Mouse (Mus musculus) CH12.LX (cell line): ENCODE data around the gene Cmip. TPM values are rescaled to one million over a fixed set of nuclear protein-coding genes. Genes with fewer than 3 reads are reported as not detected.

ENCODE experiments used
- DNase-seq: peaks from one replicate; pipeline ENCODE4 v3.0.0-alpha.2; 2013; ENCODE audit errors: extremely low read depth
- H3K27ac ChIP-seq: 2 replicates; pipeline ENCODE4 v1.5.1; 2012; ENCODE audit warnings: low read depth, mild to moderate bottlenecking, control low read depth, moderate library complexity; ENCODE audit not compliant: insufficient read depth
- H3K27me3 ChIP-seq: replicated peaks from 2 replicates; pipeline ENCODE3; 2012; ENCODE audit warnings: inconsistent platforms
- H3K36me3 ChIP-seq, 2 experiments: replicated peaks in 1 of 2; 2 replicates each; pipeline versions ENCODE3 to v1.6.1; 2012; ENCODE audit warnings: inconsistent platforms in 1 of 2, low read length in 1 of 2, mild to moderate bottlenecking in 1 of 2, mixed read lengths in 1 of 2, moderate library complexity in 1 of 2; ENCODE audit not compliant: control insufficient read depth in 1 of 2, insufficient read depth in 1 of 2
- H3K4me1 ChIP-seq, 2 experiments: 2 replicates each; pipeline ENCODE4 v1.6.1; 2012; ENCODE audit warnings: inconsistent platforms in 1 of 2, moderate library complexity in 1 of 2; ENCODE audit not compliant: insufficient read depth in 2 of 2, control insufficient read depth in 1 of 2
- H3K4me2 ChIP-seq: 2 replicates; pipeline ENCODE4 v1.6.1; 2012; ENCODE audit warnings: low read depth, mild to moderate bottlenecking, control low read depth; ENCODE audit not compliant: poor library complexity, insufficient read depth, severe bottlenecking
- H3K4me3 ChIP-seq, 3 experiments: fragments of 150-350 bp in 1 of 3; sonication (generic) in 1 of 3; replicated peaks in 1 of 3; 2 replicates each; pipeline versions ENCODE3 to v1.5.1; 2011 to 2012; ENCODE audit warnings: low read depth in 2 of 3, low read length in 2 of 3, mild to moderate bottlenecking in 2 of 3, moderate library complexity in 2 of 3, control low read depth in 1 of 3, improper control_type of control experiment in 1 of 3, inconsistent platforms in 1 of 3, mixed read lengths in 1 of 3; ENCODE audit not compliant: poor library complexity in 1 of 3
- H3K79me2 ChIP-seq: replicated peaks from 2 replicates; pipeline ENCODE4 v1.6.1; 2012; ENCODE audit warnings: mild to moderate bottlenecking, moderate library complexity; ENCODE audit not compliant: control insufficient read depth, poor library complexity, insufficient read depth, severe bottlenecking; ENCODE audit errors: extremely low read depth
- H3K9ac ChIP-seq: 2 replicates; pipeline ENCODE4 v1.6.1; 2012; ENCODE audit warnings: low read depth, mild to moderate bottlenecking, control low read depth, moderate library complexity; ENCODE audit not compliant: insufficient read depth
- H3K9me3 ChIP-seq: replicated peaks from 2 replicates; pipeline ENCODE3; 2012; ENCODE audit warnings: low read length, inconsistent platforms, mixed read lengths
- CHD1 ChIP-seq: IDR thresholded peaks from 2 replicates; pipeline ENCODE4 v1.6.1; 2012; ENCODE audit warnings: low read depth, low read length, improper control_type of control experiment, inconsistent platforms
- CTCF ChIP-seq, 2 experiments: IDR thresholded peaks in 1 of 2; conservative IDR thresholded peaks in 1 of 2; 2 replicates each; pipeline ENCODE4 v1.5.1; 2011 to 2012; ENCODE audit warnings: low read depth in 2 of 2, low read length in 2 of 2, improper control_type of control experiment in 1 of 2, inconsistent platforms in 1 of 2, mild to moderate bottlenecking in 1 of 2, moderate library complexity in 1 of 2
- E2F4 ChIP-seq: IDR thresholded peaks from 2 replicates; pipeline ENCODE4 v1.6.1; 2011; ENCODE audit warnings: low read depth, low read length, improper control_type of control experiment; ENCODE audit not compliant: insufficient replicate concordance
- ELF1 ChIP-seq: IDR thresholded peaks from 2 replicates; pipeline ENCODE4 v1.6.1; 2014; ENCODE audit warnings: low read depth, mild to moderate bottlenecking, inconsistent platforms, low read length, improper control_type of control experiment
- EP300 ChIP-seq: IDR thresholded peaks from 2 replicates; pipeline ENCODE4 v1.6.1; 2011; ENCODE audit warnings: low read length, improper control_type of control experiment
- HCFC1 ChIP-seq: IDR thresholded peaks from 2 replicates; pipeline ENCODE4 v1.6.1; 2012; ENCODE audit warnings: low read depth, mild to moderate bottlenecking, inconsistent platforms, low read length, improper control_type of control experiment
- JUND ChIP-seq: conservative IDR thresholded peaks from 2 replicates; pipeline ENCODE4 v1.6.1; 2011; ENCODE audit warnings: low read depth, low read length, improper control_type of control experiment
- KAT2A ChIP-seq: IDR thresholded peaks from 2 replicates; pipeline ENCODE4 v1.6.1; 2012; ENCODE audit warnings: low read length, improper control_type of control experiment, inconsistent platforms; ENCODE audit not compliant: insufficient replicate concordance
- MAFK ChIP-seq: IDR thresholded peaks from 2 replicates; pipeline ENCODE4 v1.6.1; 2011; ENCODE audit warnings: low read length, improper control_type of control experiment; ENCODE audit not compliant: insufficient replicate concordance
- MAX ChIP-seq: IDR thresholded peaks from 2 replicates; pipeline ENCODE4 v1.6.1; 2011; ENCODE audit warnings: low read length, improper control_type of control experiment
- MEF2A ChIP-seq: IDR thresholded peaks from 2 replicates; pipeline ENCODE4 v1.6.1; 2014; ENCODE audit warnings: low read depth, mild to moderate bottlenecking, inconsistent platforms, low read length, improper control_type of control experiment, borderline replicate concordance
- MXI1 ChIP-seq: IDR thresholded peaks from 2 replicates; pipeline ENCODE4 v1.6.1; 2011; ENCODE audit warnings: mild to moderate bottlenecking, low read depth, low read length, improper control_type of control experiment
- NELFE ChIP-seq: IDR thresholded peaks from 2 replicates; pipeline ENCODE4 v1.6.1; 2011; ENCODE audit warnings: low read depth, low read length, improper control_type of control experiment
- NRF1 ChIP-seq: IDR thresholded peaks from 2 replicates; pipeline ENCODE4 v1.6.1; 2014; ENCODE audit warnings: low read depth, mild to moderate bottlenecking, inconsistent platforms, low read length, improper control_type of control experiment, moderate library complexity
- PAX5 ChIP-seq: IDR thresholded peaks from 2 replicates; pipeline ENCODE4 v1.6.1; 2012; ENCODE audit warnings: low read length, inconsistent platforms, mixed read lengths
- POLR2A ChIP-seq: IDR thresholded peaks from 2 replicates; pipeline ENCODE4 v1.6.1; 2011; ENCODE audit warnings: low read depth, mild to moderate bottlenecking, improper control_type of control experiment, low read length
- POLR2AphosphoS2 ChIP-seq: IDR thresholded peaks from 2 replicates; pipeline ENCODE4 v1.6.1; 2011; ENCODE audit warnings: low read depth, low read length, improper control_type of control experiment
- RAD21 ChIP-seq: IDR thresholded peaks from 2 replicates; pipeline ENCODE4 v1.6.1; 2011; ENCODE audit warnings: low read depth, mild to moderate bottlenecking, low read length, improper control_type of control experiment, moderate library complexity
- RCOR1 ChIP-seq: conservative IDR thresholded peaks from 2 replicates; pipeline ENCODE4 v1.6.1; 2012; ENCODE audit warnings: low read depth, mild to moderate bottlenecking, inconsistent platforms, low read length, improper control_type of control experiment
- SIN3A ChIP-seq: IDR thresholded peaks from 2 replicates; pipeline ENCODE4 v1.6.1; 2012; ENCODE audit warnings: low read length, improper control_type of control experiment, inconsistent platforms
- SMC3 ChIP-seq: IDR thresholded peaks from 2 replicates; pipeline ENCODE4 v1.6.1; 2011; ENCODE audit warnings: low read depth, low read length, improper control_type of control experiment
- TBP ChIP-seq: conservative IDR thresholded peaks from 2 replicates; pipeline ENCODE4 v1.6.1; 2011; ENCODE audit warnings: low read depth, low read length, improper control_type of control experiment
- USF1 ChIP-seq: IDR thresholded peaks from 2 replicates; pipeline ENCODE4 v1.6.1; 2014; ENCODE audit warnings: low read depth, mild to moderate bottlenecking, inconsistent platforms, low read length, improper control_type of control experiment
- ZNF384 ChIP-seq: IDR thresholded peaks from 2 replicates; pipeline ENCODE4 v1.6.1; 2012; ENCODE audit warnings: low read depth, low read length, improper control_type of control experiment, inconsistent platforms
- dilution Hi-C: fragments of 300-500 bp; cut with MboI; formaldehyde crosslinking; loops from 2 replicates; pipeline ENCODE4 v1.14.3; 2020; ENCODE audit warnings: low sequenced_read_pairs; ENCODE audit not compliant: extremely low pct_unique_long_range_greater_than_20kb, extremely low pct_ligation_motif_present
- in situ Hi-C: fragments of 300-500 bp; cut with MboI; formaldehyde crosslinking; loops from 3 replicates; pipeline ENCODE4 v1.14.3; 2019; ENCODE audit warnings: low sequenced_read_pairs, low pct_ligation_motif_present, low pct_unique_long_range_greater_than_20kb, mixed read lengths
- polyA plus RNA-seq: library from polyadenylated mRNA; unstranded; fragments of >175 nt; gene quantifications from 2 replicates; pipeline ENCODE4 v1.2.1, GENCODE M21; 2012; ENCODE audit warnings: low read depth; ENCODE audit not compliant: insufficient read length
- total RNA-seq, 2 experiments: library from RNA; depleted of rRNA; stranded (reverse); fragments of 300-350 nt in 1 of 2; fragments of >200 nt in 1 of 2; gene quantifications; 2 replicates each; pipeline ENCODE4 v1.2.3; 2012 to 2014

Gene Cmip
- total and polyA plus RNA-seq, 3 experiments = 5.2 to 39.0 (median 16.5) TPM

GRCm38 (mm10) chr8:117355111-117355831 is 98.4 kb downstream of the Cmip start:
- Histone ChIP-seq H3K36me3 (peaks cover 0 to 58% of the 10 kb centered on the region in 2 experiments), H3K9me3 (no peaks in the 10 kb centered on the region), H3K27ac (no peak overlapping the region), H3K27me3 (no peaks in the 10 kb centered on the region)
- dilution Hi-C loops = no loop called here
- no peak for TF ChIP-seq MAX
- TF ChIP-seq POLR2A = no peak
- no peak for TF ChIP-seq USF1
- TF ChIP-seq HCFC1 = no peak
- no peak for TF ChIP-seq POLR2AphosphoS2
- no peak for TF ChIP-seq TBP
- TF ChIP-seq RCOR1 = no peak
- TF ChIP-seq RAD21 = no peak
- TF ChIP-seq SIN3A = no peak
- TF ChIP-seq JUND = no peak
- no peak for TF ChIP-seq CTCF (conservative IDR thresholded peaks at IDR 0.05 in 1 of 2, IDR thresholded peaks at IDR 0.05 in 1 of 2; ENCODE audit: low read depth in 2 of 2, low read length in 2 of 2)
- no peak for TF ChIP-seq NRF1
- no peak for TF ChIP-seq ZNF384
- TF ChIP-seq MAFK = no peak
- no peak for TF ChIP-seq PAX5
- TF ChIP-seq MXI1 = no peak
- no peak for TF ChIP-seq ELF1
- no peak for TF ChIP-seq NELFE
- TF ChIP-seq, all 38 proteins: peak for 0
- H3K4me2 ChIP-seq = no peak overlapping the region
- H3K4me3 ChIP-seq = no peak overlapping the region
- in situ Hi-C loops = no loop called here
- no peak for DNase-seq
- no peak overlapping the region for H3K9ac ChIP-seq
- peaks cover 27 to 78% of the 10 kb centered on the region in 2 experiments for H3K4me1 ChIP-seq
- H3K79me2 ChIP-seq = 0 out of 2 replicates have a peak, but pooled peaks cover 4% of the 10 kb centered on the region

GRCm38 (mm10) chr8:117356109-117356672 is 99.3 kb downstream of the Cmip start:
- H3K36me3 ChIP-seq = peaks cover 0 to 62% of the 10 kb centered on the region in 2 experiments
- H3K9me3 ChIP-seq = no peaks in the 10 kb centered on the region
- TF ChIP-seq KAT2A (no peak), SMC3 (no peak), RCOR1 (no peak), E2F4 (no peak), MAX (no peak), MEF2A (no peak), USF1 (no peak), NRF1 (no peak), EP300 (no peak), CHD1 (no peak), TBP (no peak)
- H3K4me3 ChIP-seq = no peak overlapping the region
- peaks cover 27 to 78% of the 10 kb centered on the region in 2 experiments for H3K4me1 ChIP-seq
- H3K9ac ChIP-seq = no peak overlapping the region
- dilution Hi-C loops = no loop called here
- H3K27me3 ChIP-seq = no peaks in the 10 kb centered on the region
- in situ Hi-C loops = no loop called here
- no peak overlapping the region for H3K27ac ChIP-seq
- H3K4me2 ChIP-seq = no peak overlapping the region
- no peak for DNase-seq
- H3K79me2 ChIP-seq = 0 out of 2 replicates have a peak, but pooled peaks cover 4% of the 10 kb centered on the region
